Mouse (Mus musculus): Measurements from ENCODE around the gene Mcpt1. TPM values are rescaled to one million over a fixed set of nuclear protein-coding genes. Genes with fewer than 3 reads are reported as not detected.
"Not testable (repeated sequence)": the region's sequence is repeated elsewhere in the genome, so short reads cannot be mapped to it uniquely, and the experiment has no call there.

Gene Mcpt1
- polyA plus RNA-seq, 1 experiment, result 0.18 TPM

DNA sequence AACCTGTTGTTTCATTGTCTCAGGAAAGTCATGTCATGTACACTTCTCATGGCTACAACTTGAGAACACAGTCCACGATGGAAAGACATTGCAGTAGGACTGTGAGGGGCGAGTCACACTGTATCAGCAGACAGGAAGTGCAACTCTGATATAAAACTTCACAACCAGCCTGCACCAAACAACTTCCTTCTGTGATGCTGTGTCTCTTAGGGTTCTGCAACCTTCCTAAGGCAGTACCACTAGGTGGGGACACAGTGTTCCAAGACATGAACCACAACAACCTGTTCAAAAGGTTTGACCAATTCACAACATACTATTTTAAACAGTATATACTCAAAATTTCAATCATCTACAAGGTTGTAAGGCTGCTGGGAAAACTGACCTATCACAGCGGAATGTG, 37.6 kb downstream of the Mcpt1 start:
- 48% methylated on average over 3 of the region's 3 CpGs for WGBS
- Histone ChIP-seq H3K27ac (ENCODE audit: insufficient read depth, low read length) (no peak overlapping the region), H3K4me1 (ENCODE audit: control insufficient read depth, insufficient read depth, insufficient read length) (no peaks in the 10 kb centered on the region), H3K4me3 (ENCODE audit: extremely low read depth, insufficient read depth, insufficient read length) (no peak overlapping the region), H3K27me3 (ENCODE audit: control insufficient read depth, insufficient read depth, low read length) (no peaks in the 10 kb centered on the region), H3K36me3 (ENCODE audit: control insufficient read depth, insufficient read depth, low read length) (no peaks in the 10 kb centered on the region)
- no peak for TF ChIP-seq CTCF (IDR thresholded peaks at IDR 0.05; ENCODE audit: extremely low read depth, insufficient read depth, insufficient read length, insufficient replicate concordance)
- no peak for TF ChIP-seq POLR2A (IDR thresholded peaks at IDR 0.05; ENCODE audit: low read depth, low read length)
- DNase-seq (ENCODE audit: low read depth in 1 of 2, low spot score in 2 of 2), result no peak

DNA sequence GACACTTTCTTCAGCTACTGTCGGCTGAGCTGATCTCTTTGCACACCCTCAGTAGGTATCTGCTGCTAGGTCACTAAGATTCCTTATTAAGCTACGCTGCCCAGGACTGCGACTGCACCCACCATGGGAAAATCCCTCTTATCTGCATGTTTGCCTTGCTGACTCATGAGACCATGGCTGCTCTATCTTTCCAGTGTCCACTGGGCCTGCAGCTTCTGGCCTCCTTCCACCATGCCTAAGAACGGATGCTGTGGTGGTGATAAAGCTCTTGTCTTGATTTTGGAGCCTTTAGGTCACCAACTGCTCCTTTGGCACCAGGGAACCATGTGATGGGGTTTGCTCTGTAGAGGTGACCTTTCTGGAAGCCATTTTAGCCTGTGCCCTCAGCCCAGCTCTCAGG, 40.0 kb downstream of the Mcpt1 start:
- 79% methylated on average over 4 of the region's 4 CpGs for WGBS
- no peak for DNase-seq (ENCODE audit: low read depth in 1 of 2, low spot score in 2 of 2)
- Histone ChIP-seq H3K4me3 (ENCODE audit: extremely low read depth, insufficient read depth, insufficient read length) (no peak overlapping the region), H3K36me3 (ENCODE audit: control insufficient read depth, insufficient read depth, low read length) (no peaks in the 10 kb centered on the region), H3K27me3 (ENCODE audit: control insufficient read depth, insufficient read depth, low read length) (no peaks in the 10 kb centered on the region), H3K4me1 (ENCODE audit: control insufficient read depth, insufficient read depth, insufficient read length) (no peaks in the 10 kb centered on the region), H3K27ac (ENCODE audit: insufficient read depth, low read length) (no peak overlapping the region)
- TF ChIP-seq POLR2A (IDR thresholded peaks at IDR 0.05; ENCODE audit: low read depth, low read length) (no peak), CTCF (IDR thresholded peaks at IDR 0.05; ENCODE audit: extremely low read depth, insufficient read depth, insufficient read length, insufficient replicate concordance) (no peak)

DNA sequence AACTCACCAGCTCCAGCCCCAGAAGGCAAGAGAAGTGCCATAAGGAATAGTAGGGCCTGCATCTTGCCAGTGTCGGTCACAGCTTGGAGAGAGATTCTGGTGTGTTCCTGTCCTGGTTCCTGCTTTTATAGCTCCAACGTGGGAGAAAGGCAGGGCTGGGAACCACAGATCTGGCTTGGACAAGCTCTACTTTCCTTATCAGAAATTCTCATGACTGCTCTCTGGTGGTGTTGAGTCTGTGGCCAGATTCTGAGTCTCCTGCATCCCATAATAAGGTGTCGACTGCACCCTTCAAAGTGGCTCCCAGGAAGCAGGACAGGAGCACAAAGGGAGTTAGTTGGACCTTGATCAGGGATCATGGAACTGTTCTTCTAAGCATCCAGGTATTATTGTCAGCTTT, 44.4 kb downstream of the Mcpt1 start, which contains the start of gene Mcpt4:
TSS of gene Mcpt4 (minus strand) at position 101 of the 400 bp plus-strand sequence.
- WGBS, result 60% methylated on average over 3 of the region's 3 CpGs
- not testable (repeated sequence) for H3K36me3 ChIP-seq (ENCODE audit: control insufficient read depth, insufficient read depth, low read length); H3K4me1 ChIP-seq (ENCODE audit: control insufficient read depth, insufficient read depth, insufficient read length); H3K27ac ChIP-seq (ENCODE audit: insufficient read depth, low read length); H3K27me3 ChIP-seq (ENCODE audit: control insufficient read depth, insufficient read depth, low read length); DNase-seq (ENCODE audit: low read depth in 1 of 2, low spot score in 2 of 2); H3K4me3 ChIP-seq (ENCODE audit: extremely low read depth, insufficient read depth, insufficient read length)

Other genes with a start within 250 kb of the Mcpt1 start
- gene Adcy4, start 233.9 kb upstream of the Mcpt1 start, polyA plus RNA-seq (2012; rRNA removed), result 16.3 and 17.3 TPM in 2 replicates
- 38.8 and 48.4 TPM in 2 replicates for gene Ripk3, start 229.1 kb upstream of the Mcpt1 start, polyA plus RNA-seq (2012; rRNA removed)
- gene Nfatc4, start 194.8 kb upstream of the Mcpt1 start, polyA plus RNA-seq (2012; rRNA removed), result 4.6 and 5.0 TPM in 2 replicates
- 2.5 and 3.0 TPM in 2 replicates for gene Nynrin, start 164.0 kb upstream of the Mcpt1 start, polyA plus RNA-seq (2012; rRNA removed)
- 0.07 and 0.13 TPM in 2 replicates for gene Cbln3, start 133.6 kb upstream of the Mcpt1 start, polyA plus RNA-seq (2012; rRNA removed)
- 30.3 and 31.6 TPM in 2 replicates for gene Khnyn, start 133.0 kb upstream of the Mcpt1 start, polyA plus RNA-seq (2012; rRNA removed)
- 22.3 and 25.1 TPM in 2 replicates for gene Sdr39u1, start 117.7 kb upstream of the Mcpt1 start, polyA plus RNA-seq (2012; rRNA removed)
- 1.0 and 1.4 TPM in 2 replicates for gene Cma1, start 73.3 kb upstream of the Mcpt1 start, polyA plus RNA-seq (2012; rRNA removed)
- gene Cma2, start 67.0 kb upstream of the Mcpt1 start, polyA plus RNA-seq (2012; rRNA removed), result not detected in 2 replicates
- gene Mcpt9, start 12.5 kb downstream of the Mcpt1 start, polyA plus RNA-seq (2012; rRNA removed), result not detected in 2 replicates
- 0.12 TPM in 1 of 2 replicates, not detected in the other for gene Mcpt2, start 24.1 kb downstream of the Mcpt1 start, polyA plus RNA-seq (2012; rRNA removed)
- gene Mcpt4, start 44.3 kb downstream of the Mcpt1 start, polyA plus RNA-seq (2012; rRNA removed), result 0.23 TPM in 2 replicates
- gene Mcpt8, start 67.3 kb downstream of the Mcpt1 start, polyA plus RNA-seq (2012; rRNA removed), result 0.31 and 0.34 TPM in 2 replicates
- 1.7 and 2.0 TPM in 2 replicates for gene Ctsg, start 84.6 kb downstream of the Mcpt1 start, polyA plus RNA-seq (2012; rRNA removed)
- gene Gzme, start 102.7 kb downstream of the Mcpt1 start, polyA plus RNA-seq (2012; rRNA removed), result not detected in 2 replicates
- gene Gzmd, start 114.6 kb downstream of the Mcpt1 start, polyA plus RNA-seq (2012; rRNA removed), result not detected in 2 replicates
- gene Gzmg, start 141.6 kb downstream of the Mcpt1 start, polyA plus RNA-seq (2012; rRNA removed), result not detected in 2 replicates
- not detected in 2 replicates for gene Gzmn, start 156.6 kb downstream of the Mcpt1 start, polyA plus RNA-seq (2012; rRNA removed)
- not detected in 2 replicates for gene Gzmf, start 193.4 kb downstream of the Mcpt1 start, polyA plus RNA-seq (2012; rRNA removed)
- gene Gzmc, start 216.7 kb downstream of the Mcpt1 start, polyA plus RNA-seq (2012; rRNA removed), result not detected in 2 replicates
- gene Gzmb, start 244.3 kb downstream of the Mcpt1 start, polyA plus RNA-seq (2012; rRNA removed), result 2.6 and 2.7 TPM in 2 replicates

Measured in spleen, adult 2 months (tissue).